Mouse (Mus musculus) spleen, adult 2 months (tissue): ENCODE results near the gene Pde8a.

Source experiments
- CTCF ChIP-seq: fragments of 200-500 bp; IDR thresholded peaks from 2 replicates; pipeline ENCODE4 v1.5.1; 2011; ENCODE audit warnings: mild to moderate bottlenecking, inconsistent platforms; ENCODE audit not compliant: insufficient read depth, insufficient read length, insufficient replicate concordance; ENCODE audit errors: extremely low read depth
- POLR2A ChIP-seq: fragments of 200-500 bp; IDR thresholded peaks from 2 replicates; pipeline ENCODE4 v1.6.1; 2011; ENCODE audit warnings: low read depth, low read length, inconsistent platforms

- TF ChIP-seq CTCF (no peak), POLR2A (no peak)
These were observed 30.0 kb downstream of the Pde8a start for GRCm38 (mm10) chr7:81243361-81243760.
